Mouse (Mus musculus): ENCODE measurements around the gene Itgae. TPM values are rescaled to one million over a fixed set of nuclear protein-coding genes. Genes with fewer than 3 reads are reported as not detected.
"Not testable (repeated sequence)": the region's sequence is repeated elsewhere in the genome, so short reads cannot be mapped to it uniquely, and the experiment has no call there.

Gene Itgae
- polyA plus RNA-seq, 2 experiments from 2014 or later, result 63.9 to 126 TPM

DNA sequence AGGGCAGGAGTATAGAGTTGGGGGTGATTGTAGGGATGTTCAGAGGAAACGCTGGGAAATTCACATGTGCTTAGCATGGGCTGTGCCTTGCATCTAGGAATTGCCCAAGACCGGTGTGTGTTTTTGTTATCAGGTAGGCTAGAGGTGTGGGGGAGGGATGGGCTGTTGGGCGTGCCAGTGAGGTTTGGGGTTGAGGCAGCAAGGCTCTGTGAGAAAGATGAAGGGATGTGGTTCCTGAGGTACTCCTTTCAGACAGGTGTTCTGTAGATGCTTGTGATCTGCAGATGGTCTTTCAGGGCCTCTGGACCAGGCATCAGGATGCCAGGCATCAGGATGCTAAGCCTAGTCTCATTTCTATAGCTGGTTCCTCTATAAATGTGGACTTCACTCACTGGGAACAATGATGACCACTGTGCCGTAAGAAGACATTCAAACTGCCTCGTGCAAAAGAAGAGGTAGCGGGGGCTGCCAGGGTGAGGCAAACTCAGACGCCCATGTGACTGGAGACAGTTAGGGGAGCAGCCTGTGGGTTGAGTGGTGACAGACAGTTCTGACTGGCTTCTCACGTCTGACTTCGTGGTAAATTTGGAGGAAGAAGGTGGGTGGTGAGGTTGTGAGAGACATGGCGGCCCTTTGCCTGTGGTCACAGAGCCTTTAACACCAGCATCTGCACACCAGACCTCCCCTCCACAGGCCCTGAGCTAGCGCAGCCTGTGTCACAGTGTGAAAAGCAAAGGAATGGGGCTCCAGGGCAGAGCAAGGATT lies 4.0 kb downstream of the Itgae start:
- ATAC-seq, result peak; percentile 66

DNA sequence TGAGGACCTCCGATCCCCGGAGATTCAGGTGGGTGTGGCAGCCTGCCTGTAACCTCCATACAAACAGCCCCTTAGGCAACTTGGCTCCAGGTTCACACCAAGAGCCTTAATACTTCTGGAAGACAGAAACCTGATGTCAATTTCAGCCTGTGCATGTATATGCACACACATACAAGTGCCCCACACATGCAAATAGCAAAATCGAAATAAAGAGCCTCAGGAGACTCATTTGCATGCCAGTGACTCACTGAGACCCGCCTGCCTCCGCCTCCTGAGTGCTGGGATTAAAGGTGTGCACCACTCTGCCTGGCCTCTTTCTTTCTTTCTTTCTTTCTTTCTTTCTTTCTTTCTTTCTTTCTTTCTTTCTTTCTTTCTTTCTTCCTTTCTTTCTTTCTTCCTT lies 8.5 kb downstream of the Itgae start:
- ATAC-seq, result no peak

- ATAC-seq, result peak; percentile 41
Measured at GRCm38 (mm10) chr11:73099976-73100750, 9.8 kb downstream of the Itgae start.

DNA sequence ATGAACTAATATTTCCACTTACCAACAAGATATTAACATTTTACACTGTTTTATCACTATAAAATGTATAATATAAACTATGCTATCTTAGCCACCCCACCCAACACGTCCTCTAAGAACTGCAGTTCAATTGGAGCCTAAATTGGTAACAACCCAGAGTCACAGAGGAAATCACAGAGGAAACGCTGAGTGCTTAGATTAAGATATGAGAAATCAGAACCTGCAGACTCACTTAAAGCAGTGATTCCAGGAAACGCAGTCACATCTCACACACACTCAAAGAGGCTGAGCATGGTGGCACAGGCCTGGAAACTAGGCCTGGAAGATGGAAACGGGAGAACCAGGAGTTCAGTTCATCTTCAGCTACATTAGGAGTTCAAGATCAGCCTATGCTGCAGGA lies 10.9 kb downstream of the Itgae start:
- ATAC-seq, result peak; percentile 59

GRCm38 (mm10) chr11:73105246-73105645 lies 14.9 kb downstream of the Itgae start:
- peak; percentile 46 for ATAC-seq

- ATAC-seq, result not testable (repeated sequence)
Measured at GRCm38 (mm10) chr11:73107358-73107757, 17.0 kb downstream of the Itgae start.

DNA sequence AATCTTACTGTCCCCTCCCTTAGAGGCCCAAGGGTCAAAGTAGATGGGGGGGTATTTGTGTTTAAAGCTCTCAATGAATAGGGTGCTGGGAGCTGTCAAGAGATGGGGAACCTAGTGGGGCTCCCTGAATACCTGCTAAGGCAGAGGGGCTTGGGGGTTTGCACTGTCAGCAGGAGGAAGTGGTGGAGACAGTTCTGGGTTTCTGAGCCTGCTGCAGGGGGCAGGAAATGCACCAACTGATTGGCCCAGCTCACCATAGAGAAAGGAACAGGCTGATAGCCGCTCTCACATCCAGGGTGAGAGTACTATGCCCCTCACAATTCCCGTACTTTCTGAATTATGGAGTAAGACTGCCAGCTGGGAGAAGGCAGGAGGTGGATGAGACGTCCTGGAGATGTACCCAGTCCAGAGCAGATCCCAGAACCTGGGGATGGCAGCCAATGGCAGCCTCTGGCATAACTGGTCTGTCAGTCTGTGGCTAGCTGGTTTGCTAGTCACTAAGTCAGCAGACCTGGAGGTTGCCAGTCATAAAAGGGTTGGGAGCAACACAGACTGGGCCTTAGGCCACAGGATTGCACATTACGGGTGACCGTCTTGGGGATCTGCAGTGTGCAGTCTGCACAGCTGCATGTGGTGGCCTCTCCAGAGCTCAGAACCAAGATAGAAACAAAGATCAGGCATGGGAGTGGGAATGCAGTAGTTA lies 18.0 kb downstream of the Itgae start:
- ATAC-seq, result peak; percentile 91

DNA sequence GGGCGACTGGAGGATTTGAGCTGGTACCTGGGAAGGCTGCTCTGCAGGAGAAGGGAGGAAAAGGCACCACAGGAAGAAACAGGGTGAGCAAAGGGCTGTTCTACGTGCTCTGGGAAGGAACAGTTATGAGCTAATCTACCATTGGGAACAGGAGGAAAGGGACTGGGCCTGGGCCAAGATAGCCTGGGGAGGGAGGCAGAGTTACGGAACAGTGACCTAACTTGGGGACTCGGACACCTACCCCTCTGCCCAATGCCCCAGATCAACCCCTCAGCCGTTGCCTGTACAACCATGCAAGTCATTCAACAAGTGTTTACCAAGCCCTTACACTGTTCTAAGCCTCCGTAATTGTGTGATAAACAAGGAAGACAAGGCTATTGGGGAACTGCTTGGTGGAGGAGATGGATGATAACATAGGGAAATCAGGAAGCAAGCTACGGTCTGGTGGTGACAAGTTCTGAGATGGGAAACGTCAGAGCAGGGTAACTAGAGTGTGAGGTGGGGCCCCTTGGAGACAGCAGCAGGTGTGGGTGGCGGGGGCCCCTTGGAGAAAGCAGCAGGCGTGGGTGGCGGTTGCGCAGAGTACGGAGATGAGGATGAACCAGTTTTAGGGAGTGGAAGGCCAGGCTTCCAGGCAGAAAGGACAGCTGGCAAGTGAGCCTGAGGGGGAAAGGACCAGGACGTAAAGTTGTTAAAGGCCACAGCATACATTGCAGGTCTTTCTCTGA lies 18.7 kb downstream of the Itgae start:
- no peak for ATAC-seq

DNA sequence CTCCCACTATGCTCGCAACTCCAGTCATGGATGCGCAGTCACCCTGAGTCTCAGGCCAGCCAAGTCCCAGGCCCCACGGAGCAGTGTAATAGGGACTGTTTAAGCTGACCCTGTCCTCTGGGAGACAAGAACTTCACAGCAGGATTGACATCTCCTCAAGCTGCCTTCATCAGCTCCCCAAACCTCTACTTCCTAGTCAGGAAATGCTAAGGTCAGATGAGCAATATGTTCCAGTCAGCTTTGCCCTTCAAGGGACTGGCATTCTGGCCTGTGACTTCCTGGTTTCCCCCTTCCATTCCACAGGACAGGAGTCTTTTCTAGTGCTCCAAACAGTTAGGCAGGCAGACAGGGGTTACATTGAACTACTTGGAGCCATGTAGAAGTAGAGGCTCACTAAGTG lies 19.6 kb downstream of the Itgae start:
- ATAC-seq, result no peak

DNA sequence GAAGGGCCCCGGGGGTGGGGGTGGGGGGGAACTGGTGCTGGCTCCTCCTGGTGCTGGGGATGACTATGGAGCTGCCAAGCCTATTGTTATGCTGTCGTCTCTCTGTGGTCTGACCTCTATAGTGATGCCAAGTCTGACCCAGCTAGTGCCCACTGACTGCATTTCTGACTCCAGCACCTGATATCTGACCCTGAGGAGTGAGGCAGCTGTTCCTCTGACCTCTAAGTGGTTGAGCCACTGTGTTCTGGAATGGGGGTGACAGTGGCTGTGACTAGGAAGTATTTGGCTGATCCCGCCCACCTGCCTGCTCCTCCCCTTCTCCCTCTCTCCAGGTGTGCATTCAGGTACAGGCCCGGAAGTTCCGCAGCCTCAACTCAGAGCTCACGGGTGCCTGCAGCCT lies 21.0 kb downstream of the Itgae start:
- ATAC-seq, result no peak

DNA sequence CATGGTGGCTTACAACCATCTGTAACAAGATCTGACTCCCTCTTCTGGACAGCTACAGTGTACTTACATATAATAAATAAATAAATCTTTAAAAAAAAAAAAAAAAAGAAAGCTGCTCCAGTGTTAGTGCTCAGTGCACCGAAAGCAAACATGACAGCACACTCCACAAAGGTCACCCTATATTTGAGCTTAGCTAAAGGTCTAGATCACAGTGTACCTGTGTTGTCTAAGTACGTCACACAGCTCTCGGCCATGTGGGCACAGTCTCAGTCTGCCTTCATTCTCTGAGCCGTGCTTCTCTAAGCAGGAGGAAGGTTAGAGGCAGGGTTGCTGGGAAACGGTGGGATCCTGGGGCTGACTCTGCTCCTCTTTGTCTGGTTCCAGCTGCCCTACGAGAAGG lies 36.1 kb downstream of the Itgae start:
- ATAC-seq, result no peak

- peak; percentile 92 for ATAC-seq
Measured at GRCm38 (mm10) chr11:73131020-73131419, 40.6 kb downstream of the Itgae start.

DNA sequence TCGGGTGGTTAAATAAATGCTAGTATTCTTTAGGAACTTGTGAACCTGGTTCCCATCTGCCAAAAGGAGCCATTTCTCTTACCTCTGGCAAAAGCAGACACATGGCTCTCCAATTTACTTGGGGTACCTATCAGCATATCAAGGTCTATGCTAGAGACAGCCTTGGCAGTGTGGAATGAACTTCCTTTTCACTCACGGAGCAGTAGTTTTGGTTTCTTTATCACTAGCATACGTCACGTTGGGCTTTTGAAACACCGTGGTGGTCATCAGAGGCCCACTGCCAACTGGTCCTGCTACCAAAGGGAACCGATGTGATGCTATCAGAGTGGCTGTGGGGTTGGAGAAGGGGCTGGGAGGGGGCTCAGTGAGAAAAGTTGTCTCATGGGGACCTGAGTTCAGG lies 42.6 kb downstream of the Itgae start:
- ATAC-seq, result peak; percentile 33

DNA sequence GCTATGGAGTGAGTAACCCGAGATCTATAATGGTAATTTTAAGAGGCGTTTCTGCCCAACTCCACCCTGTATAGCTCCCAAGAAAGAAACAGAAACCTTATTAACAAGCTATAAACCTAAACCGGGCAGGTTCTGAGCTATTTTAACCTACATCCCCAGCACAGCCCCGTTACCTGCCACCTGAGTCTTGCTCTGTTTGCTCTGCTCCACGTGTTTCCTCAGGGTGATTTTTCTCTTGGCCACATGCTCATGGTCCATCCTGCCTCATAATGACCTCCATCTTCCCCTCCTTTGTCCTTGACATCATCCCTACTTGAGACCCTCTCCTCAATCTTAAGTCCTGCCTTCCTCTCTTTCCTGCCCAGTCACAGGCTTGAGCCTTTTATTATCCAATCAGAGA lies 43.8 kb downstream of the Itgae start:
- no peak for ATAC-seq

- no peak for ATAC-seq
Measured at GRCm38 (mm10) chr11:73136587-73136986, 46.2 kb downstream of the Itgae start.

DNA sequence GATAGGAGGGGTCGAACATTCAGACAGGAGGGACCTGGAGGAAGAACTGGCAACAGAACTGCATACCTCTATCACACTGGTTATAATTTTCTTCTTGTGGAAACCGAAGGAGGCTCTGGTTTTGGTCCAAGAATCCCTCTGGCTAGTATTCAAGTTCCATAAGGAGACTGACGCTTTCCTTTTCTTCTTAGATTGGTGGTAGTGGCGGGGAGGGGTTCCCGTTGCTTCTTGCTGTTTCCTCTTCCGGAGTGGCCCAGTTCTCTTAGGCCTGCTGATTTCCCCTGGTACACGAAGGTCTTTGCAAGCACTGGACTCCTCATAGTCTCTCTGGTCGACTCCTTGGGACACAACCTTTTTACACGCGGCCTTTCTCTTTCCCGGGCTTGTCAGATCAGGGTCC lies 46.7 kb downstream of the Itgae start:
- ATAC-seq, result no peak

GRCm38 (mm10) chr11:73137591-73138501 lies 47.5 kb downstream of the Itgae start, which contains the start of gene Haspin:
TSS of gene Haspin (minus strand) at chr11:73138294.
- ATAC-seq, result peak; percentile 91

GRCm38 (mm10) chr11:73144261-73144681 lies 53.9 kb downstream of the Itgae start:
- no peak for ATAC-seq

GRCm38 (mm10) chr11:73146026-73146974 lies 55.9 kb downstream of the Itgae start:
- ATAC-seq, result no peak

GRCm38 (mm10) chr11:73146975-73147365 lies 56.6 kb downstream of the Itgae start:
- no peak for ATAC-seq

Measured in CD4-positive, CD25-positive, alpha-beta regulatory T cell, adult 4 months (primary cell).